Mouse (Mus musculus) cerebellum, adult (tissue): ENCODE results near the gene Pde6b.

Experiments
- ATAC-seq: cut with Nextera tagmentation; 2 replicates; pipeline ENCODE4 v1.9.2; 2017; ENCODE audit warnings: mild to moderate bottlenecking, moderate library complexity, mixed read lengths; ENCODE audit not compliant: insufficient number of reproducible peaks, low FRiP score, low TSS enrichment

Gene Pde6b

GRCm38 (mm10) chr5:108460461-108460860 lies 72.3 kb downstream of the Pde6b start:
- ATAC-seq = no peak

DNA sequence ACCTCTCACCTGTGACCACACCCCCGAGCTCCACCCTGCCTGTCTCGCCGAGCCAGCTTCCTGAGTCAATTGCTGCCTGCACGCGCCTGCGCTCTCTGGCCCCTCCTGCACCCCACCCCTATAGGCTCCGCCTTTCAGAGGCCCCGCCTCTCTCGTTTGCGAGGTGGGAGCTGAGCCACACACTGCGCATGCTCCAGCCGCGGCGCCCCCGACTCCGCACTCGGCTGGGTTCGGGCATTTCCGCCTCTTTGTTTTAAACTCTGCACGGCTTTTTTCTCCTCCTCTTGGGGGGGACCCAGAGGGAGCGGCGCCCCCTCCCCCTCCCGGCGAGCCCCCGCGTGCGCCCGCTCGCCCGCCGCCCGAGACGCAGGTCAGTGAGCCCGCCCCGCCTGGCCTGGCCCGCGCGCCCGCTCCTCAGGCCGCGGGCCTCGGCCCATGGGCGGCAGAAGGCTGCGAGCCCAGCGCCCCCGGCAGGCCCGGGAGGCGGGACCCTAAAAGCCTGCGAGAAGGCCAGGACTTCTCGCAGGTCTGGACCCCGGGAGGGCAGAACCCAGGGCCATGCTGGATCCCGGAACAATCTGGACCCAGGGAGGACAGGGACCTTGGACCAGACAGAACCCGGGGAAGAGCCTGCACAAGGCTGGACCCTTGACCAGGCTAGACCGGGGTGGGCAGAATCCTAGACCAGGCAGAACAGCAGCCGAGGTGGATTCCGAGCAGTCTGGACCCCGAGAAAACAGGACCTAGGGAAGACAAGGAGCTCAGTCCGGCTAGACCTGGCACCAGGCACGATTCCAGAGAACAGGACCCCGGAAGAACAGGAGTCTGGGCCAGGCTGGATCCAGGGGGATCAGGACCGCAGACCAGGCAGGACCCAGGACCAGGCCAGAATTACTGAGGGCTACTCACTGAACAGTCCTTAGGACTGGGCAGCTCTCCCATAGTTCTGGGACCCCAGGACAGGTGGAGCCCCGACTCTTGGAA lies 73.2 kb downstream of the Pde6b start, which contains the start of gene Pcgf3:
Pcgf3 (plus strand) TSS at position 151 of the 984 bp plus-strand sequence.
- ATAC-seq = peak; percentile 97

GRCm38 (mm10) chr5:108462446-108462845 lies 74.3 kb downstream of the Pde6b start:
- ATAC-seq = no peak

DNA sequence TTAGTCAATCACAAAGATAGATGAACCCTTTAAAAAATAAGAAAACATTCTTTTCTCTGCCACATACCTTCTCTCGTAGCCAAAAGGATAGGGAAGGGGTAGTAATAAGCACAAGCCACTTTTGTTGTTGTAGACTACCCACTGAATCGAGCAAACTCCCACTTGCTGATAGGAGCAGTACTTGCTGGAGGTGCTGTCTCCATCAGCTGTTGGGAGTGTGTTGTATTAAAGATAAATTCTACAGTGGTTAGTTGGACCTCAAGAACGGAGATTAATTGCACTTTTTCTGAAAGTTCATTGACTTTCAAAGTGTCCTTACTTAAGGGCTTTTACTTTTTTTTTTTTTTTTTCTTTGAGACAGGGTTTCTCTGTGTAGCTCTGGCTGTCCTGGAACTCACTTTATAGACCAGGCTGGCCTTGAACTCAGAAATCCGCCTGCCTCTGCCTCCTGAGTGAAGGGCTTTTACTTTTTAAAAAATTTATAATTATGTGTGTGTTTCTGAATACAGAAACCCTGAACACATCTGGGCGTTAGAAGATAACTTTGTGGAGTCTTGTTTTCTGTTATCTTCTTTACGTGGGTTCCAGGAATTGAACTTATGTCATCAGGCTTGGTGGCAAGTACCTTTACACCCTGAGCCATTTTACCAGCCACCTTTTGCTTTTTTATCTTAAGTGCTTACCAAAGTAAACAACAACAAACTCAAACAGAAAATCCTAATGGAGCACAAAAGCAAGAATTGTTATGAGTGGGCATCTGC lies 77.1 kb downstream of the Pde6b start:
- ATAC-seq = no peak

- ATAC-seq = no peak
These were observed 78.5 kb downstream of the Pde6b start for GRCm38 (mm10) chr5:108466647-108467046.

GRCm38 (mm10) chr5:108469617-108470016 lies 81.4 kb downstream of the Pde6b start:
- ATAC-seq = no peak

DNA sequence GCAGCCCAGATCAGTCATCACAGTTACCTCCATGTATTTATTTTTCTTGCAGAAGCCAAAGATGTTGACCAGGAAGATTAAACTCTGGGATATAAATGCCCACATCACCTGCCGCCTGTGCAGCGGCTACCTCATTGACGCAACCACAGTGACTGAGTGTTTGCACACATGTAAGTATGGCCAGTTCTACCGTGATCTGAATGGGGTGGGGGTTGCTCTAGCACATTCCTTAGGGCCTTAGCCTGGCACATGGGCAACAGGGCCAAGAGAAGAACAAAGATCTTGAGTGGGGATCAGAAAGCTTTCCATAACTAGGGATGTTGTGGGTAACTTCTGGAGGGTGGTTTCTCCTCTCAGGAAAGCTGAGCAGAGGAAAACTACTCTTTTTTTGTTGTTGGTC lies 85.5 kb downstream of the Pde6b start:
- ATAC-seq = no peak

DNA sequence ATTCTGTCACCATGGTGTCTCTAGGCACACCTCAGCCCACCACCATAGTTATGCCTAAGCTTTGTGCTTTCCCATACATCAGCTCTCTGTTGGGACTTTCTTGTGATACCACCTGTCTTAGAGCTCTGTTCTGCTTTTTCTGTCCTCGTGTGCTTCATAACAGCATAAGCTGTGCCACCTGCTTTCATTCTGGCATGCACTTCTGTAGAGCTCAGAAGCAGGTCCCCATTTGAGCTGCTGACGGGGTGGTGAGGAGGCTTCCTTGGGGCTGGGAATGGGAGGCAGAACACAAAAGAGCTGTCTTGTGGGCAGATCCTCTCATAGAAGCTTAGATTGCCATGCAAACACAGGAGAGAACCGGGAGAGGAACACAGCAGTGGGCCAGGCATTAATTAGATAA lies 87.8 kb downstream of the Pde6b start:
- no peak for ATAC-seq
